Mouse (Mus musculus) stomach, postnatal 0 days (tissue): Measurements from ENCODE around the gene Dlgap3. TPM values are rescaled to one million over a fixed set of nuclear protein-coding genes. Genes with fewer than 3 reads are reported as not detected.

Experiments
- ATAC-seq: fragments of 200-750 bp; cut with Nextera tagmentation; 2 replicates; pipeline ENCODE4 v1.8.0; 2017; ENCODE audit not compliant: low FRiP score, low TSS enrichment
- DNase-seq: peaks from one replicate; pipeline ENCODE4 v3.0.0-alpha.2; 2016; ENCODE audit warnings: low spot score
- H3K27ac ChIP-seq: fragments of 300-500 bp; sonication (generic); replicated peaks from 2 replicates; pipeline ENCODE4 v1.5.1; 2014; ENCODE audit warnings: mild to moderate bottlenecking, control low read depth
- H3K27me3 ChIP-seq: fragments of 300-500 bp; sonication (generic); 2 replicates; pipeline ENCODE4 v1.6.1; 2014; ENCODE audit warnings: low read length; ENCODE audit not compliant: control insufficient read depth, insufficient read depth
- H3K36me3 ChIP-seq: fragments of 300-500 bp; sonication (generic); 2 replicates; pipeline ENCODE4 v1.6.1; 2014; ENCODE audit warnings: low read length, mixed read lengths; ENCODE audit not compliant: control insufficient read depth, insufficient read depth
- H3K4me1 ChIP-seq: fragments of 300-500 bp; sonication (generic); replicated peaks from 2 replicates; pipeline ENCODE4 v1.6.1; 2014; ENCODE audit warnings: antibody characterized with exemption; ENCODE audit not compliant: control insufficient read depth, insufficient read depth
- H3K4me2 ChIP-seq: fragments of 300-500 bp; sonication (generic); replicated peaks from 2 replicates; pipeline ENCODE4 v1.6.1; 2014; ENCODE audit warnings: low read depth, mild to moderate bottlenecking, control low read depth, moderate library complexity
- H3K4me3 ChIP-seq: fragments of 300-500 bp; sonication (generic); 2 replicates; pipeline ENCODE4 v1.5.1; 2014; ENCODE audit warnings: low read depth, low read length, control low read depth
- H3K9ac ChIP-seq: fragments of 300-500 bp; sonication (generic); 2 replicates; pipeline ENCODE4 v1.6.1; 2014; ENCODE audit warnings: mild to moderate bottlenecking, low read length, control low read depth, mixed read lengths
- H3K9me3 ChIP-seq: fragments of 300-500 bp; sonication (generic); 2 replicates; pipeline ENCODE4 v1.6.1; 2016; ENCODE audit warnings: low read length; ENCODE audit not compliant: control insufficient read depth
- CTCF ChIP-seq: IDR thresholded peaks from 2 replicates; pipeline ENCODE4 v1.5.1; 2016; ENCODE audit warnings: antibody characterized with exemption, low read depth, mild to moderate bottlenecking, moderate library complexity
- EP300 ChIP-seq: optimal IDR thresholded peaks from 2 replicates; pipeline ENCODE3; 2016; ENCODE audit warnings: antibody characterized with exemption
- WGBS: fragments of 180-500 bp; shearing (Covaris S2); extraction: QIAGEN DNeasy Blood & Tissue Kit; methylation state at CpG from one replicate; pipeline ENCODE4 v1.1.7; 2014; 5-methylcytosine and 5-hydroxymethylcytosine counted together
- polyA plus RNA-seq: library from polyadenylated mRNA; unstranded; fragments of >200 nt; fragmentation: Nextera tagmentation; extraction: Ambion mirVana; gene quantifications from 2 replicates; pipeline ENCODE4 v1.2.1, GENCODE M21; 2015

Gene Dlgap3
- polyA plus RNA-seq, 1 experiment from 2014 or later: 0.45 TPM

DNA sequence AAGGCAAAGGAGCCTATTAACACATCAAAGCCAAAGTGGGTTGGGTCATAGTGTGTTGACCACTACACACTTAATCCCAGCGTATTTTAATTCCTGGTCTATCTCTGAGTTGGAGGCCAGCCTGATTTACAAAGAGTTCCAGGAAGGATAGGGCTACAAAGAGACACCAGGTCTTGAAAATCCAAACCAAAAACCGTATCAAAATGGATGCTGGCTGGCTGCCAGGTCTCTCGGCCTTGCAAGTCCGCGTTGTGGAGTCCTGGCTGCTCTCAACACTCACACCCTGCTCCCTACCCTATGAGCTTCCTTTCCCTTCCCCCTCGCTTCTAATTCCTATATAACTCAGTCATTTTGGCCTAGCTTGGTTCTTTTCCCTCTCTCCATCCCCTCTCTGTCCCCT is 30.5 kb upstream of the Dlgap3 start:
- Histone ChIP-seq H3K4me3 (no peak overlapping the region), H3K4me2 (no peak overlapping the region), H3K36me3 (no peaks in the 10 kb centered on the region), H3K27ac (no peak overlapping the region), H3K27me3 (no peaks in the 10 kb centered on the region), H3K4me1 (no peaks in the 10 kb centered on the region), H3K9me3 (no peaks in the 10 kb centered on the region), H3K9ac (no peak overlapping the region)
- no peak for DNase-seq
- TF ChIP-seq EP300 (no peak), CTCF (no peak)
- ATAC-seq: no peak
- WGBS: 43% methylated on average over 6 of the region's 6 CpGs

DNA sequence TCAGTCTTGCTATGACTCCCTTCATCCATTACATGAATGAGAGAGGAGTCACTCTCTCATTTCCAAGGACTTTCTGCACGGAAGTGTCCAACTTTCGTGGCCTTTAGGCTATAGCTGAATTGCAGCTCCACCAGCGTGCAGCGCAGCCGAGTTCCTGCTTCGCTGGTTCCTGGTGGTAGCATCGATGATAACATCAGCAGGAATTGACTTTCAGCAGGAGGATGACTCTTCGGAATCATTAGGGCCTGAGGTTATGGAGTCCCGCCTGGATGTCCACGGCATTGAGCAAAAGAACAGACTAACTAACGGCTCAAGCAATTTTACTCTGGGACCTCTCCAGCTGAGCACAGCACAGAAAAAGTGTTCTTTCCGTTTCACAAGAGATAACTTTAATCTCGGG is 19.0 kb upstream of the Dlgap3 start:
- Histone ChIP-seq H3K27ac (no peak overlapping the region), H3K9me3 (no peaks in the 10 kb centered on the region), H3K4me1 (no peaks in the 10 kb centered on the region), H3K4me2 (no peak overlapping the region), H3K4me3 (no peak overlapping the region), H3K27me3 (no peaks in the 10 kb centered on the region), H3K9ac (no peak overlapping the region), H3K36me3 (no peaks in the 10 kb centered on the region)
- no peak for ATAC-seq
- 83% methylated on average over 13 of the region's 13 CpGs for WGBS
- no peak for TF ChIP-seq CTCF
- no peak for TF ChIP-seq EP300
- DNase-seq: no peak

DNA sequence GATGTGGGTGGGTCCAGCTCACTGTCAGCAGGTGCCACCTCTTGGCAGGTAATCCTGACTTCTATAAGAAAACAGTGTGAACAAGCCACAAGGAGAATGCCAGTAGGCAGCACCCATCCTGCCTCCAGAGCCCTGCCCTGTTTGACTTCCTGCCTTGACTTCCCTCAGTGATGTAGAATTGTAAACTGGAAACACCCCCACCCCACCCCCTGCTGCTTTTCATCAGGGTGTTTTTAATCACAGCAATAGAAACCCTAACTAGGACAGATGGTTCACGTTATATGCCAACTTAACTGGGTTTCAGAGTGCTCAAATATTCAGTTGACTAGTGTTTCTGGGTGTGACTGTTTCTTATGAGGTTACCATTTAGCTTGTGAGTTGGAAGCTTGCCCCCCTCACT is 15.7 kb upstream of the Dlgap3 start:
- Histone ChIP-seq H3K36me3 (no peaks in the 10 kb centered on the region), H3K9me3 (no peaks in the 10 kb centered on the region), H3K4me2 (no peak overlapping the region), H3K27me3 (no peaks in the 10 kb centered on the region), H3K4me1 (no peaks in the 10 kb centered on the region), H3K27ac (no peak overlapping the region), H3K9ac (no peak overlapping the region), H3K4me3 (no peak overlapping the region)
- TF ChIP-seq CTCF: no peak
- no peak for TF ChIP-seq EP300
- no peak for DNase-seq
- no peak for ATAC-seq
- WGBS: 49% methylated on average over 1 of the region's 1 CpGs

- no peak for DNase-seq
- H3K27ac ChIP-seq: no peak overlapping the region
- H3K9ac ChIP-seq: no peak overlapping the region
- H3K4me2 ChIP-seq: no peak overlapping the region
- no peaks in the 10 kb centered on the region for H3K27me3 ChIP-seq
- H3K4me1 ChIP-seq: no peaks in the 10 kb centered on the region
- no peaks in the 10 kb centered on the region for H3K9me3 ChIP-seq
- no peak for ATAC-seq
- WGBS: 62% methylated on average over 5 of the region's 5 CpGs
- H3K4me3 ChIP-seq: no peak overlapping the region
- no peaks in the 10 kb centered on the region for H3K36me3 ChIP-seq
- TF ChIP-seq CTCF: no peak
- no peak for TF ChIP-seq EP300
These were observed 13.2 kb upstream of the Dlgap3 start for GRCm38 (mm10) chr4:127155757-127156156.

DNA sequence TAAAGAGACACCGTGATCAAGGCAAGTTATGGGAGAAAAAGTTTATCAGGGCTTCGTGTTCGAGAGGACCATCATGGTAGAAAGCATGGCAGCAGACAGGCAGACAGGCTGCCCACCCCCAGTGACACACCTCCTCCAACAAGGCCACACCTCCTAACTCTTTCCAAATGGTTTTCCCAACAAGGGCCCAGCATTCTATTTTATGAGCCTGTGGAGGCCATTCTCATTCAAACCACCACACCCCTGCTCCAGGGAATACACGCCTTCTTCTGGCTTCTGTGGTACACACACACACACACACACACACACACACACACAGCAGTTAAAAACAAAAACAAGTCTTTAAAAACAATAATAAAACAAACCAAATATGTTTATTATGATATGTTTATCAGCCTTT is 11.3 kb upstream of the Dlgap3 start:
- H3K9me3 ChIP-seq: no peaks in the 10 kb centered on the region
- WGBS: 80% methylated on average over 4 of the region's 4 CpGs

DNA sequence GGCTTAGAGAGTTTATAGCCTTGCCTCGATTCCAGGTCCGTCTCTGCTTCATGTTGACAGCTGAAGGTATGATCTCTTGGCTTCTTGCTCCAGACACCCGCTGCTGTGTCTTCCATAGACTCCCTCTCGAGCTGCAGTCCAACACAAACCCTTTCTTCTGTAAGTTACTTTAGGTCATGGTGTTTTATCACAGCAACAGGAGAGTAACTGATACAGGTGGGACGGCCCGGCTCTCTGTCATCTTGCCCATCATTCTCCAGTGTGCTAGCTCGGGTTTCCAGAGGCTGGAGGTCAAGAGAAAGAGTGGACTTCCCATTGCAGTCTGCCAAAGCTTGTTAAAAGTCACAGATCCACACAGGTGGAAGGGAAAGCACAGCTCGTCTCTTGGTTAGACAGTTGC is 5.1 kb upstream of the Dlgap3 start:
- peaks cover 5% of the 10 kb centered on the region; the same call in 1 of the 2 replicates for H3K27me3 ChIP-seq
- no peak overlapping the region for H3K9ac ChIP-seq
- H3K36me3 ChIP-seq: no peaks in the 10 kb centered on the region
- ATAC-seq (no peak), DNase-seq (no peak)
- H3K27ac ChIP-seq: no peak overlapping the region
- 0 out of 2 replicates have a peak, but pooled peaks cover 3% of the 10 kb centered on the region for H3K4me1 ChIP-seq
- no peak overlapping the region for H3K4me2 ChIP-seq
- H3K4me3 ChIP-seq: no peak overlapping the region
- WGBS: 71% methylated on average over 8 of the region's 8 CpGs
- H3K9me3 ChIP-seq: no peaks in the 10 kb centered on the region
- no peak for TF ChIP-seq CTCF
- no peak for TF ChIP-seq EP300

More for the DNA sequence above, 11.3 kb upstream of the Dlgap3 start:
- Histone ChIP-seq H3K27me3 (no peaks in the 10 kb centered on the region), H3K4me1 (no peaks in the 10 kb centered on the region), H3K27ac (no peak overlapping the region), H3K4me2 (no peak overlapping the region), H3K9ac (no peak overlapping the region), H3K4me3 (no peak overlapping the region), H3K36me3 (no peaks in the 10 kb centered on the region)
- no peak for ATAC-seq
- TF ChIP-seq EP300: no peak
- TF ChIP-seq CTCF: no peak
- DNase-seq: no peak
